10 mouse cellular contexts compared by ENCODE assay signal in genomic region chr12:71998653-71999052, GRCm38 (mm10).
DNase-seq lines count a peak whose midpoint lies in the region; ATAC-seq lines count a peak whose summit lies in the region.
"Had no signal": no experiment of that assay in that cellular context is flagged by ENCODE, and none has a peak within 500 bp of the region (broad histone marks: within the 10 kb centered on the region; RNA-seq: fewer than 3 reads in every experiment).

No protein-coding gene starts in this region.

- peak overlapping the region; percentile 78 for H3K27ac ChIP-seq in heart, embryonic 10.5 days
- no peak overlapping the region for H3K27ac ChIP-seq in limb, embryonic 10.5 days
- H3K27ac ChIP-seq in forebrain, embryonic 16.5 days (ENCODE audit: low read length), result no peak overlapping the region
- H3K27ac ChIP-seq: forebrain, embryonic 12.5 days; limb, embryonic 12.5 days had no signal

- no peak overlapping the region for H3K4me3 ChIP-seq in heart, embryonic 10.5 days
- no peak overlapping the region for H3K4me3 ChIP-seq in limb, embryonic 10.5 days
- H3K4me3 ChIP-seq in forebrain, embryonic 16.5 days (replicated peaks; ENCODE audit: low read length), result no peak overlapping the region
- H3K4me3 ChIP-seq: forebrain, embryonic 12.5 days; limb, embryonic 12.5 days had no signal

- no peak overlapping the region for H3K9ac ChIP-seq in forebrain, embryonic 16.5 days (replicated peaks; ENCODE audit: low read depth, low read length)
- H3K9ac ChIP-seq: forebrain, embryonic 12.5 days; limb, embryonic 12.5 days had no signal

- no peaks in the 10 kb centered on the region for H3K9me3 ChIP-seq in heart, embryonic 10.5 days
- no peaks in the 10 kb centered on the region for H3K9me3 ChIP-seq in limb, embryonic 10.5 days (replicated peaks)
- no peaks in the 10 kb centered on the region for H3K9me3 ChIP-seq in forebrain, embryonic 16.5 days (ENCODE audit: control insufficient read depth, low read length)
- H3K9me3 ChIP-seq: forebrain, embryonic 12.5 days; limb, embryonic 12.5 days had no signal

- ATAC-seq in forebrain, embryonic 16.5 days, result no peak

- peaks cover 22% of the 10 kb centered on the region for H3K36me3 ChIP-seq in heart, embryonic 10.5 days
- H3K36me3 ChIP-seq in limb, embryonic 10.5 days, result no peaks in the 10 kb centered on the region
- H3K36me3 ChIP-seq in forebrain, embryonic 16.5 days (ENCODE audit: control insufficient read depth, insufficient read depth), result 0 out of 2 replicates have a peak, but pooled peaks cover 5% of the 10 kb centered on the region

- H3K27me3 ChIP-seq in heart, embryonic 10.5 days (ENCODE audit: insufficient read depth, poor library complexity, severe bottlenecking), result no peaks in the 10 kb centered on the region
- no peaks in the 10 kb centered on the region for H3K27me3 ChIP-seq in limb, embryonic 10.5 days (ENCODE audit: low read depth, poor library complexity, severe bottlenecking)
- no peaks in the 10 kb centered on the region for H3K27me3 ChIP-seq in forebrain, embryonic 16.5 days (replicated peaks; ENCODE audit: control insufficient read depth, insufficient read depth, low read length)
- H3K27me3 ChIP-seq: forebrain, embryonic 12.5 days; limb, embryonic 12.5 days had no signal

- peaks cover 31% of the 10 kb centered on the region for H3K4me1 ChIP-seq in heart, embryonic 10.5 days
- H3K4me1 ChIP-seq in limb, embryonic 10.5 days, result no peaks in the 10 kb centered on the region
- H3K4me1 ChIP-seq in forebrain, embryonic 16.5 days (replicated peaks; ENCODE audit: control insufficient read depth, insufficient read depth, low read length), result no peaks in the 10 kb centered on the region
- H3K4me1 ChIP-seq: forebrain, embryonic 12.5 days; limb, embryonic 12.5 days had no signal

- peak; percentile 24 for DNase-seq in ovary, adult 18-20 months (ENCODE audit: low spot score)
- no peak for DNase-seq in ovary, postnatal 36 days (ENCODE audit: low spot score)
- DNase-seq in heart, embryonic 10.5 days (ENCODE audit: low spot score), result no peak
- DNase-seq in kidney, postnatal 10 days, result peak; percentile 61
- no peak for DNase-seq in limb, embryonic 10.5 days (ENCODE audit: low spot score)
- no peak for DNase-seq in ovary, postnatal 14 days (ENCODE audit: low spot score)
- no peak for DNase-seq in cerebellum, adult 18-20 months

- no peak overlapping the region for H3K4me2 ChIP-seq in forebrain, embryonic 16.5 days (ENCODE audit: low read length)
- H3K4me2 ChIP-seq: forebrain, embryonic 12.5 days; limb, embryonic 12.5 days had no signal

- WGBS in heart, embryonic 10.5 days, result 65% methylated on average over 4 of the region's 4 CpGs
- 88% methylated on average over 4 of the region's 4 CpGs for WGBS in limb, embryonic 10.5 days
- WGBS in forebrain, embryonic 16.5 days, result 62% methylated on average over 4 of the region's 4 CpGs

Comparison
In these comparisons a context has a peak if more than half of its experiments do, and no peak if none do; other contexts are left out.
1. DNase-seq: peak in ovary, adult 18-20 months (single experiment) and kidney, postnatal 10 days (single experiment); none in ovary, postnatal 36 days (single experiment), heart, embryonic 10.5 days (single experiment), limb, embryonic 10.5 days (single experiment), ovary, postnatal 14 days (single experiment) and cerebellum, adult 18-20 months (0 of 2).